Mouse (Mus musculus): ENCODE data around the gene Vmn1r19.
"Not testable (repeated sequence)": the region's sequence is repeated elsewhere in the genome, so short reads cannot be mapped to it uniquely, and the experiment has no call there.

The Vmn1r19 gene

DNA sequence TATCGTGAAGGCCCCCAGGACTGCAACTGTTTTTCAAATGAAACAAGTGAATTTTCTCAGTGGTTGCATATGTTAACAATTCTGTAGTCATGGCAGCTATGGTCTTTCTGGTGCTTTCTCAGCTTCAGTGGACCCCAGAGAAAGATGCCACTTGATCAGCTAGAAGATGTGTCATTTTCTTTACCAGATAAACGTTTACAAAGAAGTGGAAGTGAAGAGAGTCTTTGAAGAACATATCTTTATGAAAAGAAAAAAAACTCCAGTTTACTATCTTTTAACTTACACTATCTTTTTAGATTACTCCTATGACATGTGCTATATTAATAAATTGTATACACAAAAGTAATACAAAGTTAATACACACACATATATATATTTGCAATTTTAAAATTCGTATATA lies at the start of gene Vmn1r19:
Vmn1r19 (plus strand) TSS at position 301 of the 400 bp plus-strand sequence.
- DNase-seq, result not testable (repeated sequence)

DNA sequence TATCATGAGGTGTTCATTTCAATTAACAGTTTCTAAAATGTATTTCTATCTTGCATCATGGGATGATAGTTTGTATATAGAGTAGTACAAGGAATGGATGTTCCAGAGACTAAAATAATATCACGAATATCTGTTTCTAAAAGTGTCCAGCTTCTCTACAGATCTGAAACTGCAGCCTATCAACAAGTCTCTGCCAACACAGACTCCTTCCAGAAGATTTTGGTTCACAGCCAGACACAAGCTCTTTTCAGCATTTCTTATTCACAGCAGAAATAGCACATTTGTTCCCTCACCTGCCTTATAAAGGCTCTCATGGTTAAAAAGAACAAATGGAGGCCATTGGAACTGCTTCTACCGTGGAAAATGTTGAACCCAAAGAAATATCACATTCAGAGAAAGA lies 46.7 kb upstream of the Vmn1r19 start:
- no peak for DNase-seq

DNA sequence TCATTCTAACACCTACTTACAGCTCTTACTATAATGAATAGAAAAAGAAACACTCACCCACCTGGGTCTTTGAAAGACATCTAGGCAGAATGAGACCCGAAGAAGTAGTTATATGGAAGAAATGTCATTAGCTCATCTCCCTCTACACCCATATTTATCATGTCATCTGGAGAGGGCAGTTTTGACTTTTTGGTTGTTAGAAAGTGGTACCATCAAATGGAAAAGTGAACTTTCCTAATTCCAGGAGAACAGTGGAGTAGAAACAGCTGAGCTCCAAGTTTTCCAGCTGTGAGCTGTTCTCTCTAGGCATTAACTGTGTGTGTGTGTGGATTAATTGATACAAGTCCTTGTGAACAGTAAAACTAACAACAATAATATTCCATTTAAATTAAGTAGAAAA lies 40.0 kb upstream of the Vmn1r19 start, which contains the start of gene Vmn1r17:
Vmn1r17 (minus strand) TSS at position 101 of the 400 bp plus-strand sequence.
- DNase-seq, result no peak

DNA sequence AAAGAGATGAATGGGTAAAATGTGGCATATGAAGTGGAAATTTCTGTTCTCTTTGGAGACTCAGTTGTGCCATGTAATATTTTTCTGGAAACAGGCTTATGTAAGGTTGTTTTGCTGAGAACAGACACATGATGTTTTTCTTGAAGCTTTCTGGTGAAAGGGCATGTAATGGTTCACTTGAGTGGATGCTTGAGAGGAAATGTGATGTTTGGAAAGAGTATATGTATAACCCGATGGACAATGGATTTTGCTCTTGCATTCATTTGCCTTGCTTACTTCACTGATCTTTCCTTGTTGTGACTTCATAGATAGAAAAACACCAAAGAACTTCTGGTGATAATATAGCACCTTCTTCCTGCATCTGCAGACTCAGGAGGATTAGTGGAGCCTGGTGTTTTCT lies 37.7 kb upstream of the Vmn1r19 start:
- not testable (repeated sequence) for DNase-seq

DNA sequence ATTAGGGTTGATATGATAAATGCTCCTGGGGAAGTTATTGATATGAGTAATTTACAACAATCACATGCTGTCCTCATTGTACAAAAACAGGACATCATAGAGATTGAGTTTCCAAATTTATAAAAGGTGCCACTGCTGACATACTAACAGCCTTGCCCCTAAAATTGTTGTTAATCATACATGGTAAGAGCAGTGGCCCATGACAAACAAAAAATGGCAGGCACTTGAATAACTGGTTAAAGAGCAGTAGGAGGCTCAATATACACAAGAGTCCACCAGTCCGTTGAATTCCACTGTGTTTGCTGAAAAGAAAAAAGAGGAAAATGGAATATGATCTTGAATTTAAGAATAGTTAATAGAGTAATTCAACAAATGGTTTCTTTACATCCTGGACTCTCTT lies 36.1 kb upstream of the Vmn1r19 start:
- DNase-seq, result no peak

DNA sequence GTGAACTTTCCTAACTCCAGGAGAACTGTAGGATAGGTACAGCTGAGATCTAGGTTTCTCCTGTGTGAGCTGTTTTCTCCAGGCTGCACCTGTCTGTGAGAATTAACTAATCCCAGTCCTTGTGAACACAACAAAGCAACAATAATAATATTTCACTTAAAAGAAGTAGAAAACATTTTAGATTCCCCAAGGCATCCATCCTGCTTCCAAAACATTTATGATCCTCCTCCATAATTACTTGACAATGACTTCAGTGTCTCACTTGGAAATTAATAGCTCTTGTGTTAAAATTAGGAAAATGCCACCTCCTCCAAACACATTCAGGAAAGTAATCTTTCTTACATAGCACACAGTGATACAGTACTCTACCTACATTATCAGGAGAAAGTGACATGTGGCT lies 7.9 kb upstream of the Vmn1r19 start, which contains the start of gene Vmn1r18:
Vmn1r18 (minus strand) TSS at position 101 of the 400 bp plus-strand sequence.
- DNase-seq, result no peak

DNA sequence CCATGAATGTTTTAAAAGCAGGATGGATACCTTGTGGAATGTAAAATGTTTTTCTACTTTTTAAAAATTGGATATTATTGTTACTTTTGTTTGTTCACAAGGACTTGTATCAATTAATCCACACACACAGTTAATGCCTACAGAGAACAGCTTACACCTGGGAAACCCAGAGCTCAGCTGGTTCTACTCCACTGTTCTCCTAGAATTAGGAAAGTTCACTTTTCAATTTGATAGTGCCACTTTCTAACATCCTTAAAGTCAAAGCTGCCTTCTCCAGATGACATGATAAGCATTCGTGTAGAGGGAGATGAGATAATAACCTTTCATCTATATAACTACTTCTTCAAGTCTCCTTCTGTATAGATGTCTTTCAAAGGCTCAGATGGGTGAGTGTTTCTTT lies 25.1 kb downstream of the Vmn1r19 start, which contains the start of gene Vmn1r20:
Vmn1r20 (plus strand) TSS at position 301 of the 400 bp plus-strand sequence.
- DNase-seq, result no peak

DNA sequence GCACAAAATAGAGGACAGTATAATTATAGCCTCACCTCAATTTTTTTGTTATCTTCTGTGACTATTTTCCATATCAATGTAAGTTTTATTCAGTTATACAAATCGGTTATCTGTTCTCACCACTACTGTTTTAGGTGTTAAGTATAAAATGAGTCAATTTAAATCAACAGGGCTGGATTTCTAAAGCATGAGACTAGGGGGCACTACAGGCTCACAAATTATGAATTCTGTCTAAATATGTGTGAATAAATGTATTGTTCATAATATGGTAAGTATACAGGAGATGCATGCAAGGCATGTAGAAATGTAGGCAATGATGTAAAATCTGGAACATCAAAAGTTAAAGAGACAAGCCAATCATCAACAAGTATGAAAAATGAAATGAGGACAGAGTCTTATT lies 27.6 kb downstream of the Vmn1r19 start:
- no peak for DNase-seq
